Mouse (Mus musculus): ENCODE results near the gene Rnf43. TPM values are rescaled to one million over a fixed set of nuclear protein-coding genes. Genes with fewer than 3 reads are reported as not detected.

The Rnf43 gene
- polyA plus RNA-seq, 1 experiment from 2014 or later, result 0.96 TPM

GRCm38 (mm10) chr11:87639206-87639605, 23.3 kb upstream of the Rnf43 start:
- H3K27ac ChIP-seq (ENCODE audit: low read depth, low read length), result peak overlapping the region; percentile 64; the same call in 1 of the 2 replicates
- peak overlapping the region; percentile 80 for H3K9ac ChIP-seq (ENCODE audit: low read depth, low read length)
- no peaks in the 10 kb centered on the region for H3K36me3 ChIP-seq (ENCODE audit: control insufficient read depth, insufficient read depth, low read length)
- H3K4me1 ChIP-seq (ENCODE audit: control insufficient read depth, insufficient read depth, low read length), result 0 out of 2 replicates have a peak, but pooled peaks cover 3% of the 10 kb centered on the region
- H3K4me3 ChIP-seq (ENCODE audit: low read depth, low read length), result peak overlapping the region; percentile 52
- peak overlapping the region; percentile 76 for H3K4me2 ChIP-seq
- WGBS (ENCODE audit: insufficient replicate concordance), result under 1% methylated on average over 29 of the region's 29 CpGs
- peak; percentile 84 for ATAC-seq (replicated peaks; ENCODE audit: insufficient number of reproducible peaks, low FRiP score, low TSS enrichment)
- no peaks in the 10 kb centered on the region for H3K27me3 ChIP-seq (ENCODE audit: control insufficient read depth, insufficient read depth, low read length)
- H3K9me3 ChIP-seq (replicated peaks; ENCODE audit: control insufficient read depth, low read length), result no peaks in the 10 kb centered on the region

GRCm38 (mm10) chr11:87642865-87643264, 19.7 kb upstream of the Rnf43 start:
- no peaks in the 10 kb centered on the region for H3K36me3 ChIP-seq (ENCODE audit: control insufficient read depth, insufficient read depth, low read length)
- no peak overlapping the region for H3K4me3 ChIP-seq (ENCODE audit: low read depth, low read length)
- no peaks in the 10 kb centered on the region for H3K27me3 ChIP-seq (ENCODE audit: control insufficient read depth, insufficient read depth, low read length)
- no peak for ATAC-seq (replicated peaks; ENCODE audit: insufficient number of reproducible peaks, low FRiP score, low TSS enrichment)
- no peaks in the 10 kb centered on the region for H3K9me3 ChIP-seq (replicated peaks; ENCODE audit: control insufficient read depth, low read length)
- H3K4me1 ChIP-seq (ENCODE audit: control insufficient read depth, insufficient read depth, low read length), result 0 out of 2 replicates have a peak, but pooled peaks cover 3% of the 10 kb centered on the region
- no peak overlapping the region for H3K4me2 ChIP-seq
- H3K27ac ChIP-seq (ENCODE audit: low read depth, low read length), result no peak overlapping the region
- no peak overlapping the region for H3K9ac ChIP-seq (ENCODE audit: low read depth, low read length)

GRCm38 (mm10) chr11:87654693-87655092, 7.8 kb upstream of the Rnf43 start:
- H3K27me3 ChIP-seq (ENCODE audit: control insufficient read depth, insufficient read depth, low read length), result no peaks in the 10 kb centered on the region
- H3K36me3 ChIP-seq (ENCODE audit: control insufficient read depth, insufficient read depth, low read length), result no peaks in the 10 kb centered on the region
- H3K4me2 ChIP-seq, result no peak overlapping the region
- no peak overlapping the region for H3K27ac ChIP-seq (ENCODE audit: low read depth, low read length)
- H3K9ac ChIP-seq (ENCODE audit: low read depth, low read length), result no peak overlapping the region
- H3K4me1 ChIP-seq (ENCODE audit: control insufficient read depth, insufficient read depth, low read length), result no peaks in the 10 kb centered on the region
- WGBS (ENCODE audit: insufficient replicate concordance), result 74% methylated on average over 5 of the region's 5 CpGs
- no peak for ATAC-seq (replicated peaks; ENCODE audit: insufficient number of reproducible peaks, low FRiP score, low TSS enrichment)
- no peaks in the 10 kb centered on the region for H3K9me3 ChIP-seq (replicated peaks; ENCODE audit: control insufficient read depth, low read length)
- H3K4me3 ChIP-seq (ENCODE audit: low read depth, low read length), result no peak overlapping the region

- Histone ChIP-seq H3K27me3 (ENCODE audit: control insufficient read depth, insufficient read depth, low read length) (peaks cover 2% of the 10 kb centered on the region; the same call in 1 of the 2 replicates), H3K4me2 (no peak overlapping the region), H3K9me3 (replicated peaks; ENCODE audit: control insufficient read depth, low read length) (no peaks in the 10 kb centered on the region), H3K9ac (ENCODE audit: low read depth, low read length) (no peak overlapping the region), H3K36me3 (ENCODE audit: control insufficient read depth, insufficient read depth, low read length) (no peaks in the 10 kb centered on the region), H3K4me1 (ENCODE audit: control insufficient read depth, insufficient read depth, low read length) (no peaks in the 10 kb centered on the region), H3K4me3 (ENCODE audit: low read depth, low read length) (no peak overlapping the region), H3K27ac (ENCODE audit: low read depth, low read length) (no peak overlapping the region)
- 47% methylated on average over 7 of the region's 7 CpGs for WGBS (ENCODE audit: insufficient replicate concordance)
- ATAC-seq (replicated peaks; ENCODE audit: insufficient number of reproducible peaks, low FRiP score, low TSS enrichment), result no peak
These were observed 3.3 kb upstream of the Rnf43 start for GRCm38 (mm10) chr11:87659216-87659615.

GRCm38 (mm10) chr11:87662822-87663221, 300 bp downstream of the Rnf43 start:
- 22% methylated on average over 14 of the region's 14 CpGs for WGBS (ENCODE audit: insufficient replicate concordance)
- 0 out of 2 replicates have a peak overlapping the region, but pooled peaks have one; percentile 44 for H3K9ac ChIP-seq (ENCODE audit: low read depth, low read length)

GRCm38 (mm10) chr11:87663948-87664347, 1.4 kb downstream of the Rnf43 start:
- Histone ChIP-seq H3K4me1 (ENCODE audit: control insufficient read depth, insufficient read depth, low read length) (no peaks in the 10 kb centered on the region), H3K27me3 (ENCODE audit: control insufficient read depth, insufficient read depth, low read length) (peaks cover 7% of the 10 kb centered on the region; the same call in 1 of the 2 replicates), H3K4me3 (ENCODE audit: low read depth, low read length) (no peak overlapping the region), H3K9ac (ENCODE audit: low read depth, low read length) (no peak overlapping the region), H3K36me3 (ENCODE audit: control insufficient read depth, insufficient read depth, low read length) (no peaks in the 10 kb centered on the region), H3K27ac (ENCODE audit: low read depth, low read length) (no peak overlapping the region), H3K4me2 (no peak overlapping the region; the same call in 1 of the 2 replicates), H3K9me3 (replicated peaks; ENCODE audit: control insufficient read depth, low read length) (no peaks in the 10 kb centered on the region)
- no peak for ATAC-seq (replicated peaks; ENCODE audit: insufficient number of reproducible peaks, low FRiP score, low TSS enrichment)
- 74% methylated on average over 6 of the region's 6 CpGs for WGBS (ENCODE audit: insufficient replicate concordance)

More at GRCm38 (mm10) chr11:87662822-87663221, 300 bp downstream of the Rnf43 start:
- Histone ChIP-seq H3K9me3 (replicated peaks; ENCODE audit: control insufficient read depth, low read length) (no peaks in the 10 kb centered on the region), H3K27ac (ENCODE audit: low read depth, low read length) (no peak overlapping the region), H3K4me1 (ENCODE audit: control insufficient read depth, insufficient read depth, low read length) (no peaks in the 10 kb centered on the region), H3K4me3 (ENCODE audit: low read depth, low read length) (peak overlapping the region; percentile 31), H3K36me3 (ENCODE audit: control insufficient read depth, insufficient read depth, low read length) (no peaks in the 10 kb centered on the region), H3K4me2 (peak overlapping the region; percentile 60), H3K27me3 (ENCODE audit: control insufficient read depth, insufficient read depth, low read length) (peaks cover 7% of the 10 kb centered on the region; the same call in 1 of the 2 replicates)
- no peak for ATAC-seq (replicated peaks; ENCODE audit: insufficient number of reproducible peaks, low FRiP score, low TSS enrichment)

- Histone ChIP-seq H3K27me3 (ENCODE audit: control insufficient read depth, insufficient read depth, low read length) (peaks cover 7% of the 10 kb centered on the region; the same call in 1 of the 2 replicates), H3K36me3 (ENCODE audit: control insufficient read depth, insufficient read depth, low read length) (no peaks in the 10 kb centered on the region), H3K9me3 (replicated peaks; ENCODE audit: control insufficient read depth, low read length) (no peaks in the 10 kb centered on the region), H3K9ac (ENCODE audit: low read depth, low read length) (no peak overlapping the region), H3K4me2 (peak overlapping the region; percentile 24; the same call in 1 of the 2 replicates), H3K4me3 (ENCODE audit: low read depth, low read length) (no peak overlapping the region), H3K4me1 (ENCODE audit: control insufficient read depth, insufficient read depth, low read length) (no peaks in the 10 kb centered on the region), H3K27ac (ENCODE audit: low read depth, low read length) (no peak overlapping the region)
- 78% methylated on average over 12 of the region's 12 CpGs for WGBS (ENCODE audit: insufficient replicate concordance)
- ATAC-seq (replicated peaks; ENCODE audit: insufficient number of reproducible peaks, low FRiP score, low TSS enrichment), result no peak
These were observed 2.0 kb downstream of the Rnf43 start for GRCm38 (mm10) chr11:87664521-87664920.

GRCm38 (mm10) chr11:87665224-87665623, 2.7 kb downstream of the Rnf43 start:
- H3K4me1 ChIP-seq (ENCODE audit: control insufficient read depth, insufficient read depth, low read length), result no peaks in the 10 kb centered on the region
- no peak overlapping the region for H3K4me2 ChIP-seq
- ATAC-seq (replicated peaks; ENCODE audit: insufficient number of reproducible peaks, low FRiP score, low TSS enrichment), result no peak
- no peak overlapping the region for H3K4me3 ChIP-seq (ENCODE audit: low read depth, low read length)
- no peak overlapping the region for H3K9ac ChIP-seq (ENCODE audit: low read depth, low read length)
- H3K9me3 ChIP-seq (replicated peaks; ENCODE audit: control insufficient read depth, low read length), result no peaks in the 10 kb centered on the region
- no peak overlapping the region for H3K27ac ChIP-seq (ENCODE audit: low read depth, low read length)
- WGBS (ENCODE audit: insufficient replicate concordance), result 76% methylated on average over 6 of the region's 6 CpGs
- peaks cover 7% of the 10 kb centered on the region; the same call in 1 of the 2 replicates for H3K27me3 ChIP-seq (ENCODE audit: control insufficient read depth, insufficient read depth, low read length)
- no peaks in the 10 kb centered on the region for H3K36me3 ChIP-seq (ENCODE audit: control insufficient read depth, insufficient read depth, low read length)

- ATAC-seq (replicated peaks; ENCODE audit: insufficient number of reproducible peaks, low FRiP score, low TSS enrichment), result no peak
- H3K36me3 ChIP-seq (ENCODE audit: control insufficient read depth, insufficient read depth, low read length), result no peaks in the 10 kb centered on the region
- H3K9ac ChIP-seq (ENCODE audit: low read depth, low read length), result no peak overlapping the region
- H3K27ac ChIP-seq (ENCODE audit: low read depth, low read length), result no peak overlapping the region
- H3K27me3 ChIP-seq (ENCODE audit: control insufficient read depth, insufficient read depth, low read length), result peaks cover 7% of the 10 kb centered on the region; the same call in 1 of the 2 replicates
- no peak overlapping the region for H3K4me3 ChIP-seq (ENCODE audit: low read depth, low read length)
- H3K4me2 ChIP-seq, result no peak overlapping the region
- no peaks in the 10 kb centered on the region for H3K9me3 ChIP-seq (replicated peaks; ENCODE audit: control insufficient read depth, low read length)
- WGBS (ENCODE audit: insufficient replicate concordance), result 78% methylated on average over 2 of the region's 2 CpGs
- H3K4me1 ChIP-seq (ENCODE audit: control insufficient read depth, insufficient read depth, low read length), result no peaks in the 10 kb centered on the region
These were observed 3.1 kb downstream of the Rnf43 start for GRCm38 (mm10) chr11:87665658-87666057.

All from heart, embryonic 11.5 days (tissue).